Mouse (Mus musculus) C2C12 (cell line): ENCODE measurements around the gene Ddx25.

ENCODE experiments used
- CTCF ChIP-seq: IDR thresholded peaks from one replicate; pipeline ENCODE4 v1.5.1; 2011; ENCODE audit not compliant: control insufficient read depth, insufficient read depth, insufficient read length
- USF1 ChIP-seq: IDR thresholded peaks from one replicate; pipeline ENCODE4 v1.6.1; 2011; ENCODE audit warnings: low read depth, mild to moderate bottlenecking, control low read depth, moderate library complexity

DNA sequence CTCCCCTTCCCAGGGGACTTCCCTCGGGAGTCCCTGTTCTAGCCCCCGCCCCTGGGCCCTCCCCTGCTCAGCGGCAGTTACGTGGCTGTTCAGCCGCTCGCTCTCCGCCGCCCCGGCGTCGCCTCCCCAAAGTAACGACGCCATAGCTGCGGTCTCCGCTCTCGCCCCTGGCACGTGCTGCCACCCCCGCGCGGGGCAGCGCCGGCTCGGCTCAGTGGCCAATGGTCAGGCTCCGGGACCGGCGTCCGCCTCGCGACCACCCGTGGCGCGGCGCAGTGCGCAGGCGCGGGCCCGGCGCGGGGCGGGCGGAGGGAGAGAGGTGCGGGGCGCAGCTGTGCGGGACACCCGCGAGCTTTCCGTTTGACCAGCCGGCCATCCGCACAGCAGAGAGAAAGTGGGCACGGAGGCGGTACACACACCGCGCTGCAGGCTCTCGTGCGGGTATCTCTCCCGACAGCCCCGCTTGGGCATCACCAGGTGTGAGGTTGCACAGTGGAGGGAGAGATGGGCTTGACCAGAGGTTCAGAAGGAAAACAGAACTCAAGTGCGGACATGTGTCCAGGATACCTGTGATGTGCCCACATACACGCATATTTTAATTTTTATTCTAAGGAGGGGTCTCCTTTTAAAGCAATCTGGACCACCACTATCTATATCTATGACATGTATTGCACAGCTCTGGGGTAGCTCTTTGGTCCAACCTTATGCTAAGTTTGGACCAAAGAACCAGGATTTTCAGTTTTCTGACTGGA, at the start of gene Ddx25, which contains the start of gene Pus3:
- TF ChIP-seq USF1 (no peak), CTCF (no peak)
